Mouse (Mus musculus): Measurements from ENCODE around the gene Dgkq.

Gene Dgkq

GRCm38 (mm10) chr5:108689091-108689490, 19.6 kb upstream of the Dgkq start:
- no peak for DNase-seq (ENCODE audit: low spot score in 2 of 2)

GRCm38 (mm10) chr5:108680871-108681270, 11.4 kb upstream of the Dgkq start:
- DNase-seq (ENCODE audit: low spot score in 2 of 2): no peak

GRCm38 (mm10) chr5:108679909-108680308, 10.4 kb upstream of the Dgkq start:
- DNase-seq (ENCODE audit: low spot score in 2 of 2): no peak

- no peak for DNase-seq (ENCODE audit: low spot score in 2 of 2)
These were observed 8.9 kb upstream of the Dgkq start for GRCm38 (mm10) chr5:108678296-108678854.

- DNase-seq (ENCODE audit: low spot score in 2 of 2): no peak
These were observed 8.3 kb upstream of the Dgkq start for GRCm38 (mm10) chr5:108677605-108678295.

- no peak for DNase-seq (ENCODE audit: low spot score in 2 of 2)
These were observed 7.5 kb upstream of the Dgkq start for GRCm38 (mm10) chr5:108676772-108677498.

GRCm38 (mm10) chr5:108675251-108675816, 5.9 kb upstream of the Dgkq start, which contains the start of gene Slc26a1:
TSS of gene Slc26a1 (minus strand) at chr5:108675569.
- no peak for DNase-seq (ENCODE audit: low spot score in 2 of 2)

GRCm38 (mm10) chr5:108674624-108675023, 5.2 kb upstream of the Dgkq start:
- DNase-seq (ENCODE audit: low spot score in 2 of 2): no peak

- no peak for DNase-seq (ENCODE audit: low spot score in 2 of 2)
These were observed 2.3 kb upstream of the Dgkq start for GRCm38 (mm10) chr5:108671757-108672156.

- peak in 1 of 2 experiments; percentile 29 for DNase-seq (ENCODE audit: low spot score in 2 of 2)
These were observed 1.3 kb upstream of the Dgkq start for GRCm38 (mm10) chr5:108670785-108671184.

- no peak for DNase-seq (ENCODE audit: low spot score in 2 of 2)
These were observed 514 bp upstream of the Dgkq start for GRCm38 (mm10) chr5:108669986-108670385.

- DNase-seq (ENCODE audit: low spot score in 2 of 2): no peak
These were observed 1.0 kb downstream of the Dgkq start for GRCm38 (mm10) chr5:108668387-108668932.

- no peak for DNase-seq (ENCODE audit: low spot score in 2 of 2)
These were observed 2.1 kb downstream of the Dgkq start for GRCm38 (mm10) chr5:108667370-108667769.

GRCm38 (mm10) chr5:108665066-108665465, 4.4 kb downstream of the Dgkq start:
- DNase-seq (ENCODE audit: low spot score in 2 of 2): no peak

- DNase-seq (ENCODE audit: low spot score in 2 of 2): no peak
These were observed 6.7 kb downstream of the Dgkq start for GRCm38 (mm10) chr5:108662772-108663171.

GRCm38 (mm10) chr5:108660632-108661268, 8.7 kb downstream of the Dgkq start:
- DNase-seq (ENCODE audit: low spot score in 2 of 2): peak; percentile 89 to 91

- DNase-seq (ENCODE audit: low spot score in 2 of 2): peak in 1 of 2 experiments; percentile 18
These were observed 9.5 kb downstream of the Dgkq start, which contains the start of gene Idua for GRCm38 (mm10) chr5:108659698-108660631. TSS of gene Idua (plus strand) at chr5:108660331.

- no peak for DNase-seq (ENCODE audit: low spot score in 2 of 2)
These were observed 10.9 kb downstream of the Dgkq start for GRCm38 (mm10) chr5:108658611-108659010.

- DNase-seq (ENCODE audit: low spot score in 2 of 2): no peak
These were observed 12.1 kb downstream of the Dgkq start for GRCm38 (mm10) chr5:108657406-108657805.

GRCm38 (mm10) chr5:108655891-108656650, 13.4 kb downstream of the Dgkq start:
- DNase-seq (ENCODE audit: low spot score in 2 of 2): no peak

Measured in urinary bladder, postnatal 36 days (tissue).